Mouse (Mus musculus) T-helper 17 cell (primary cell): ENCODE measurements around the gene Kng1.
"Not testable (repeated sequence)": the region's sequence is repeated elsewhere in the genome, so short reads cannot be mapped to it uniquely, and the experiment has no call there.

ENCODE experiments used
- in situ Hi-C, 2 experiments: fragments of 300-600 bp; cut with MboI, MseI; formaldehyde crosslinking; loops; 1 replicate in 1 of 2; 2 replicates in 1 of 2; pipeline ENCODE4 v1.15.1; 2025; ENCODE audit warnings: high pct_unique_total_duplicates in 2 of 2

Kng1 gene

DNA sequence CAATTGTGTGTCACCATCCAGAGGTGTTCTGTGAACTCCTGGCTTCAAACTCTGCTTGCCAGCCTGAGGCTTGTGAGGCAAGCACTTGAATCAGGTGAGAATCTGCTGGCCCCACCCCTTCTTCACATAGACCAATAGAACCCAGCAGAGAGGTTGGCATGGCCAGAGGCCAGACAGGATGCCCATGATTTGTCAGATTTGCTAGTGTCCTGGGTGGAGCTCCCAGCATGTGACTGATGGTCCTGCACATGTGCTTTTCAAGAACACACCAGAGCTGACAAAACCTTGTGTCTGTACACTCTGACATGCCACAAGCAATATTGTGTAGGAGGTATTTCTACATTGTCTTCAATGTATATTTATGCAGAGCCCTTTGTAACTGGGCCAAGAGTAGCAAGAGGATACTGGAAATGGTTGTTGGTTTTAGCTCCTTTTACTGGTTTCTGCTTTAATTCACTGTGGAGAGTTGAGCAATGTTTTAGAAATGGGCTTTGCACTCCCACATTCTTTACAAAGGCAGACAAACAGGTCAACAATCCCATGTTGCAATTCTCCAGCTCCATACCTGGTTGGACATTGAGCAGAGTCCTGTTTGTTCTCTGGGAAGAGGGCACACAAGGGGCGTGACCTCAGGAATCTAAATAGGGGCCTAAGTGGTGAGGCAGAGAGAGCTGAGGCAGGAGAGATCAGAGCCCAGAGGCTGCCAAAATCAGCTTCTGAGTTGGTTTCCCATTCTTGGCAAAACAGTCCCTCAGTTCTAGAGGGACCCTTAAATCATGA is at the start of gene Kng1:
Kng1 (plus strand) TSS at position 198 of the 780 bp plus-strand sequence.
- in situ Hi-C loops, result loop anchor here in 1 of 2 experiments (10.0 kb wide), 1 partner anchor 473 kb away; no protein-coding TSS in a partner anchor

DNA sequence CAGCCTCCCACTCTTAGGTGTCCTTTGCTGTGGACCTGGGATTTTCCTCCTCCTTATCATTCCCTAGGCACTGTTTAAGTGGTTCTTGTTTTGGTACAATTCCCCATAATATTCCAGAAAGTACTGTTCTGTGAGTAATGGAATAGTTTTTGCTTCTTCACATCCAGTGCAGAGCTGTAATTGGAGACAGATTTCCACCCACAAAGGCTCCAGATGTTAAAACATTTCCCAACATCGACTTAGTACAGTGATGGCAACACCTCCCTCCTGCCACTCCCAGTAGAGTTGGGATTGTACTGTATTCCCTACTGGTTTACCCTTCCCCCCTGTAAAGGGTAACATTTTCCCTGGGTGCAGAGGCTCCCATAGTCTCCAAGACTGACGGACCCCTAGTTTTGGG is 43.9 kb upstream of the Kng1 start:
- in situ Hi-C loops, result not testable (repeated sequence)

DNA sequence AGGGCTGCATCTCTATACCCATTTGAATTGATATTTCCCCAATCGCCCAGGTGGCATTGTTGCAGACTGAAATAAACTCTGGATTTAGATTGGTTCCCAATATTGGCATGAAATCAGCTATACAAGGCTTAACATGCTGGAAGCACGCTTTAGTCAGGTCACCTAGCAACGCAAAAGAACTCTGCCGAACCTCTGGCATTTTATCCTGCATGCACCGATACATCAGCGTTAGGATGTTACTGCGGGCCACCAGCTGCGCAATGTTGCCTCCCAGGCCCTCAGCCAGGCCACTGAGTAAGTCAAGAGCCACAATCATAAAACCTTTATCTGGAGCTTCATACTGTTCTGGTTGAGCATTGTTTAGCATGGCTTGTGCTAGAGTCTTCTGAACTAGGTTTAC is 43.0 kb upstream of the Kng1 start:
- in situ Hi-C loops, result not testable (repeated sequence)

DNA sequence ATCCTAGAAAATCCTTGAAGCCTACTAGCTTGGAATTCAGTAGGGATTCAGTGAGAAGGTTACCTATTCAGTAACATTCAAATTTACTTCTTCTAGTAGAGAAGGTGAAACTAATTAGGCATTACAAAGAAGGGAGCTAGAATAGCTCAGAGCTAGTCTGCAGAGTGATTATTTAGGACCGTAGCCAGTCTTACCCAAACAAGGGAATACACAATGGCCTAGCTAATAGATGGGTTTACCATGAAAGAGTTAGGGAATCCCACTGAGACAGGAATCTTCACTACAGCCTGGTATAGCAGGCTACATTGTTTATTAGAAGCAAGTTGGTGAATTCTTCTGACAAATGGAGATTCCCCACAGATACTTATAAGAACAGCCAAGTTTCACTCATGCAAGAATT is 37.1 kb upstream of the Kng1 start:
- in situ Hi-C loops, result not testable (repeated sequence)

DNA sequence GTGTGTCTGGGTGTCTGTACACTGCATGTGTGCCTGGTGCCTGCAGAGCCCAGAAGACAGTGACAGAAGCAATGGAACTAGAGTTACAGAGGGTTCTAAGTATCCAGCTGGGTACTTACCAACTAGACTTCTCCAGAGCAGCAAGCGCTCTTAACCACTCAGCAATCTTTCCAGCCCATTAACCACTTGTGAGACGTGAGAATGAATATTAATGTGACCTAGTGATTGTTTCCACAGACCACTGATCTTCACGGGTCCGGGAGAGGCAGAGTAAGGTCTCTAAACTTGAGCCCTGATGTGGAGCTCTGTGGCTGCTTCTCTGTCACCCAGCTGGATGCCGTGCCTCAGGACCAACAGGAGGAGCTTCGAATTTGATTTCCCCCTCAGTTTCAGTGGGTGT is 32.6 kb upstream of the Kng1 start:
- in situ Hi-C loops, result loop anchor here in 1 of 2 experiments (25.0 kb wide), 1 partner anchor 463 kb away; no protein-coding TSS in a partner anchor

DNA sequence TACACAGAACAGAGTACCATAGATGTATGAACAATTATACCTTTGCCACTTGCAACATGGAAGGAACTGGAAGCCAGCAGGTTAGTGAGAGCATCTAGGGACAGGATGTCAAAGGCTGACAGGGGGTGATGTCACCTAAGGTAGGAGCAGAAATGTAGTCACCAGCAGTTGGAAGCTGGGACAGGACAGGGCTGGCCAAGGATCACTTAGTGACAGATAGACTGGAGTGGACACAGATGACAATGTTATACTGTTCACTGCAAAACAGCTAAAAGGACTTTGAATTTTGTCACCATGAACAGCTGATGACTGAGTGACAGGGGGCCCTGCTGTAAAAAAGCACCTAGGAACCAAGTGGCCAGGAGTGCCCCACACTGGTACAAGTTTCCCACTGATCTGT is 31.1 kb upstream of the Kng1 start:
- in situ Hi-C loops, result loop anchor here in 1 of 2 experiments (25.0 kb wide), 1 partner anchor 464 kb away; no protein-coding TSS in a partner anchor

DNA sequence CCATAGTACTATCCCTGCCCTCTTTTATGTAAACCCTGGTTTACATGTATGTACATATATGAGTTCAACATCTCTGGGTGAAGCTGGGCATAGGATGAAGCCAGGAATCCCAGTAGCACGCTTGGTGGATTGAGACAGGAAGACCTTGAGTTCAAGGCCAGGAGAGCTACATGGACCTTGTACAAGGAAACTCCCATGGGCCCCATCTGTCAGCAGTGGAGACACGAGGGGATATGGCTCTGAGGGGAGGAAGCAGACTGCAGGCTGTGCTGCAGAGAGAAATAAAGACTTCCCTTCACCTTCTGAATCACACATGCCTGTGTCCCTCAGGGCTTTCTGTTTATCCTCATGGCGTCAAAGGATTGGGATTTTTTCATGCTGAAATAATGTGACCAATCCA is 30.3 kb upstream of the Kng1 start:
- in situ Hi-C loops, result loop anchor here in 1 of 2 experiments (25.0 kb wide), 1 partner anchor 465 kb away; no protein-coding TSS in a partner anchor

DNA sequence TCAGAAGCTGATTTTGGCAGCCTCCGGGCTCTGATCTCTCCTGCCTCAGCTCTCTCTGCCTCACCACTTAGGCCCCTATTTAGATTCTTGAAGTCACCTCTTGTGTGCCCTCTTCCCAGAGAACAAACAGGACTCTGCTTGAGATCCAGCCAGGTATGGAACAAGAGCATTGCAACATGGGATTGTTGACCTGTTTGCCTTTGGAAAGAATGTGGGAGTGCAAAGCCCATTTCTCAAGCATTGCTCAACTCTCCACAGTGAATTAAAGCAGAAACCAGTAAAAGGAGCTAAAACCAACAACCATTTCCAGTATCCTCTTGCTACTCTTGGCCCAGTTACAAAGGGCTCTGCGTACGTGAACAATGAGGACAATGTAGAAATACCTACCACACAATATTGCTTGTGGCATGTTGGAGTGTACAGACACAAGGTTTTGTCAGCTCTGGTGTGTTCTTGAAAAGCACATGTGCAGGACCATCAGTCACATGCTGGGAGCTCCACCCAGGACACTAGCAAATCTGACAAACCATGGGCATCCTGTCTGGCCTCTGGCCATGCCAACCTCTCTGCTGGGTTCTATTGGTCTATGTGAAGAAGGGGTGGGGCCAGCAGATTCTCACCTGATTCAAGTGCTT is 28.6 kb upstream of the Kng1 start, which contains the start of gene Kng2:
Kng2 (minus strand) TSS at position 517 of the 635 bp plus-strand sequence.
- in situ Hi-C loops, result loop anchor here in 1 of 2 experiments (25.0 kb wide), 1 partner anchor 467 kb away; no protein-coding TSS in a partner anchor

DNA sequence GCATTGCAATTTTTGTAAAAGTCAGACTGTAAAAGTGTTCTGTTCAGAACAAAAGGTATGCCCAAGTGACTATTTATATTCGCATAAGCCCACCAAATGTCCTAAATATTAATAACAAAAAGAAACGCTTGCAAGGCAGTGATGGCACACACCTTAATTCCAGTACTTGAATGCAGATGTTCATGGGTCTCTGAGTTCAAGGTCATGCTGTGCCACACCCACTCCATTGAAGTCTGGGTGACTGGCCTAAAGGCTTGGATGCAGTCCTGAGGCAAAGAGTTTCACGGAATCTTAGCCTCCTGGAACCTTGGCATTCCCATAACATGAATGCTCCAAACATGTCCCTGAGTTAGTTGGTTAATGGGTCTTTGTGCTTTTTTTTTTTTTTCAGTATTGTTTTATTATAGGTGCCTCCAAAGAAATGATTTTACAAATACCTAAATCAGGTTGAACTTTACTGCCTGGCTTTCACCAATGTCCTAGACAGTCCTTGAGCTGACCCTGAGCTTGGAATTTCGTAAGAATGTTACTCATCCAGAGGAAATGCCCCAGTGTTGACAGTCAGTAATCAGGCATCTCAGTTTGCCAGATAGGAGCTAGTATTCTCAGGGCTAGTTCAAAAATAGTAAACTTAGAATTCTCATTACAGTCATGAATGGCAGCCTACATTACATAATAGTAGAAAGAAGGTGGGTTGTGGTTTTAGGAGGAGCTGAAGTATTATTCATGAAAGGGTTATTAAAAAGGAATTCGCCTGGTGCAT is 26.8 kb upstream of the Kng1 start:
- in situ Hi-C loops, result loop anchor here in 1 of 2 experiments (25.0 kb wide), 1 partner anchor 469 kb away; no protein-coding TSS in a partner anchor

DNA sequence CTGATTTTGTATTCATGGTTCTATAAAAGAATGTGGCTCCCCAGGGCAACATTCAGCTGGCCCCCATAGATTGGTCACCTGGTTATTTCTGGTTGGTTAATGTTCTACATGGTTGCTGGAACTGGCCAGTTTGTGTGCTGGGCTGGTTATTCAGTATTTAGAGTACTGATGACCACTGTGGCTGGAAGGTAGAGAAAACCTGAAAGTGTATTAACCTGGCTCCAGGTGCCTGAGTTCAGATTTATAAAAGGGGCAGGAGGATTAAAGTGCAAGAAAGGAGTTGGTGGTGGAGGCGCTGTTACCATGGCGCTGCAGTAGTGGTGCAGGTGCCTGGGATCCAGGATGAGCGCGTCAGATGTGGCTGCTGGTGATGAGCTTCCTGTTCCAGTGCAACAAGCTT is 24.0 kb upstream of the Kng1 start:
- in situ Hi-C loops, result loop anchor here in 1 of 2 experiments (25.0 kb wide), 1 partner anchor 471 kb away; no protein-coding TSS in a partner anchor

DNA sequence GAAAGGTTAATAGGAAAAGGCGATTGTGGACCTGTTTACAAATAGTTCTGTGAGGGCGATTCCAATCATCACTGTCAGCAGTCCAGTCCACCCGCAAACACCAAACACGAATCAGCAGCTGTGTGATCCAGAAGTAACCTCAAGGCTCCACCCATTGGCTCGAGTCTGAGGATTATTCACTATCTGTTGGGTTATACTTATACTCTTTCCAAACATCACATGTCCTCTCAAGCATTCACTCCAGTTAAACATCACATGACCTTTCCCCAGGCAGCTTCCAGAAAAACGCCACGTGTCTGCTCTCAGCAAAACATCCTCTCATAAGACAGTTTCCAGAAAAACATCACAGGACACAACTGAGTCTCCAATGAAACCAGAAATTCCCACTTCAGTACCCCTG is 19.9 kb upstream of the Kng1 start:
- in situ Hi-C loops, result loop anchor here in 1 of 2 experiments (25.0 kb wide), 1 partner anchor 475 kb away; no protein-coding TSS in a partner anchor

DNA sequence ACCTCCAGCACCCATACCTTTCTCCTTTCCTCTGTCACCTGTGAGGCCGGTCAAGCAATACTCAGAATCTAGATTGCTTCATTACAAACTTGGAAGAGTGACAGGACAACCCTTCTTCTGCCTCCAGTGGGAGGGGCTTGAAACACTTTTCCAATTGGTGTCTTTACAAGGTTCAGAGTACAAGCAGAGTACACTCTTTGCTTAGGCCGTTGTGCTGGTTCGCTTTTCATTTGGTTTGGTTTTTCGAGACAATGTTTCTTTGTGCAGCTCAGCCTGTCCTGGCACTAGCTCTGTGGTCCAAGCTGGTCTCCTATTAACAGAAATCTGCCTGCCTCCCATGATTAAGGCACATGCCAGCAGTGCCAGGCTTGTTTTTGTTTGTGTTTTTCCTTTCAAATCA is 18.4 kb upstream of the Kng1 start:
- in situ Hi-C loops, result loop anchor here in 1 of 2 experiments (25.0 kb wide), 1 partner anchor 477 kb away; no protein-coding TSS in a partner anchor

DNA sequence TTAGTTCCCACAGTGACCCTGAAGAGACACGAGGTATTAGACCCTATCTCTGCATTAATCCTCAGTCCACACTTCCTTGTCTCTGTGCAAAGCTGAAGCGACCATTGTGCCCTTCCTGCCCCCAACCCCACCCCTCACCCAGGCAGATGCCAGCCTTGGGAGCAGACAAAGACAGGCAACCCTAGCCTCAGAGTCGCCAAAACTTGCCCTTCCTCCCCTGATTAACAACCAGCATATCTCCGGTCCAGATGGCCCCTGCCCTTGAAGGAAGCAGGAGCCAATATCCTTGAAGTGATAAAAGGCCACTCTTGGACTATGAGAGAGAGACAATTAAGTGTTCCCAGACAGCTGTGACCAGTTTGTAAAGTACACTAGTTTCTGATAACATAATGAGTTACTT is 16.8 kb upstream of the Kng1 start:
- in situ Hi-C loops, result loop anchor here in 1 of 2 experiments (25.0 kb wide), 1 partner anchor 479 kb away; no protein-coding TSS in a partner anchor

DNA sequence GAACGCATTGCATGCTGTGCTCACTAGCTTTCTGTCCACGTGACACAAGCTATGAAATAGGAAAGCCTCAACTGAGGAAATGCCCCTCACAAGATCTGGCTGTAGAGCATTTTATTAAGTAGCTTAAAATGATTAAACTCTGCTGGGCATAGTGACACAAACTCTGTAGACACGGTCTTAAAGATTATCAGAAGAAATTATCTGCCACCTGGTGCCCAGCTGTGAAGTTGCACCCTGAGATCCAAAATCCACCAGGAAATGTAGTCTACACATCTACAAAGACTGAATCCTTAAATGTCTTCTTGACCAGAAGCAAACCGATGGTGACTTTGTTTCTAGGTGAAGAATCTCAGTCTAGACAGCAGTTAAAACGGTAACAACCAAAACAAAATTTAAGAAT is 11.3 kb upstream of the Kng1 start:
- in situ Hi-C loops, result loop anchor here (5.0 to 25.0 kb wide), 2 partner anchors 164 to 484 kb away; no protein-coding TSS in a partner anchor

DNA sequence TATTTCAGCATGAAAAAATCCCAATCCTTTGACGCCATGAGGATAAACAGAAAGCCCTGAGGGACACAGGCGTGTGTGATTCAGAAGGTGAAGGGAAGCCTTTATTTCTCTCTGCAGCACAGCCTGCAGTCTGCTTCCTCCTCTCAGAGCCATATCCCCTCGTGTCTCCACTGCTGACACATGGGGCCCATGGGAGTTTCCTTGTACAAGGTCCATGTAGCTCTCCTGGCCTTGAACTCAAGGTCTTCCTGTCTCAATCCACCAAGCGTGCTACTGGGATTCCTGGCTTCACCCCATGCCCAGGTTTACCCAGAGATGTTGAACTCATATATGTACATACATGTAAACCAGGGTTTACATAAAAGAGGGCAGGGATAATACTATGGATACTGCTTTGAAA is 2.0 kb downstream of the Kng1 start:
- in situ Hi-C loops, result loop anchor here in 1 of 2 experiments (10.0 kb wide), 1 partner anchor 475 kb away; no protein-coding TSS in a partner anchor

DNA sequence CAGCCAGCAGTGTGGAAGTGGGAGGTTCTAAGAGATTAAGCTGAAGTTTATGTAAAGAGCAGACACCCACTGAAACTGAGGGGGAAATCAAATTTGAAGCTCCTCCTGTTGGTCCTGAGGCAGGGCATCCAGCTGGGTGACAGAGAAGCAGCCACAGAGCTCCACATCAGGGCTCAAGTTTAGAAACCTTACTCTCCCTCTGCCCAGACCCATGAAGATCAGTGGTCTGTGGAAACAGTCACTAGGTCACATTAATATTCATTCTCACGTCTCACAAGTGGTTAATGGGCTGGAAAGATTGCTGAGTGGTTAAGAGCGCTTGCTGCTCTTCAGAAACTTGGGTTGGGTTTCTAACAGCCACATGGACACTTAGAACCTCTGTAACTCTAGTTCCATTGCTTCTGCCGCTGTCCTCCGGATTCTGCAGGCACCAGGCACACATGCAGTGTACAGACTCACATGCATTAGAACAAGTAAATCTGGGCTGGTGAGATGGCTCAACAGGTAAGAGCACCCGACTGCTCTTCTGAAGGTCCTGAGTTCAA is 3.2 kb downstream of the Kng1 start:
- in situ Hi-C loops, result not testable (repeated sequence)

DNA sequence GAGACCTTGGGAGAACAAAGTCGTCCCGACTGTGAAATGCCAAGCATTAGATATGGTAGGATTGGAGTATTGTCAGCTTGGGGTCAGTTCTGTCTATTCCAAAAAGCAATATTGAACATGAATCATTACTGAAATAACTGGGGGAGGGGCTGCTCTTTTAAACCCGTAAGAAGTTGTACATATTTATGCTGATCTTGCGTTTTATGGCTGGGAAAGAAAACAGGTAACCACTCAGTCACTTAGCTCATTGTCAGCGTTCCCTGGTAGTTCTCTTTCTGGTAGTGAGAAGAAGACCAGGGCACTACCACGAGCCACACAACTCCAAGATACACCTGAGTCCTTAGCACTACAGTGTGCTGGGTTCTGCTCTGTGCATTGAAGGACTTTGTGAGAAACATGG is 19.9 kb downstream of the Kng1 start:
- in situ Hi-C loops, result not testable (repeated sequence)

DNA sequence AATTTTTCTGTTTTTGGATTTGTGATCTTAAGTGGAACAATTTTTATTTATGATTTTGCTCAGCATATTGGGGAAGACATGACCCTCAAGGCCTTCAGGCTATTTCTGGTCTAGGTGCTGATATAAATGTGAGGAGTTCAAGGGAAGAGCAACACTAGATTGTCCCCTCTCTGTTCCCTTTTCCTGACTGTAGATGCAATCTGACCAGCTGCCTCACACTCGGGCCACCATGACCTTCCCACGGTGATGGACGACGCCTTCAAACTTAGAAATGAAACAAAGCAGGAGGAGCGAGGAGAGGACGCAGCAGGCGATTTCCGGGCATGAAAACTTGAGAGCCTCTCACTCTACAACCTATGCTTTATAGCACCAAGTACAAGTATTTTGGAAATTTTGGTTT is 29.5 kb downstream of the Kng1 start:
- in situ Hi-C loops, result loop anchor here in 1 of 2 experiments (5.0 kb wide), 1 partner anchor 40 kb away; the partner anchor contains the start of gene Rfc4

DNA sequence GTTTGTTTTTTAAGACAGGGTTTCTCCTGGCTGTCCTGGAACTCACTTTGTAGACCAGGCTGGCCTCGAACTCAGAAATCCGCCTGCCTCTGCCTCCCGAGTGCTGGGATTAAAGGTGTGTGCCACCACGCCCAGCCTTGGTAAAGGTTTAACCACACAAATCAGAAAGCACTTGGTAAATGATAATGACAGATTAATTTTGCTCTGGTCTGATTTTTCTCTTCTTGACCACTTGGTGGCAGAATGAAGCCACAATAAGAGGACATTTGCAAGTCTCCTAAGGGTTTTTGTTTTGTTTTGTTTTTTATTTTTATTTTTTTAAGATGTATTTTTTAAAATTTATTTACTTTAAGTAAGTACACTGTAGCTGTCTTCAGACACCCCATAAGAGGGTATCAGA is 30.0 kb downstream of the Kng1 start:
- in situ Hi-C loops, result loop anchor here in 1 of 2 experiments (5.0 kb wide), 1 partner anchor 40 kb away; the partner anchor contains the start of gene Rfc4

DNA sequence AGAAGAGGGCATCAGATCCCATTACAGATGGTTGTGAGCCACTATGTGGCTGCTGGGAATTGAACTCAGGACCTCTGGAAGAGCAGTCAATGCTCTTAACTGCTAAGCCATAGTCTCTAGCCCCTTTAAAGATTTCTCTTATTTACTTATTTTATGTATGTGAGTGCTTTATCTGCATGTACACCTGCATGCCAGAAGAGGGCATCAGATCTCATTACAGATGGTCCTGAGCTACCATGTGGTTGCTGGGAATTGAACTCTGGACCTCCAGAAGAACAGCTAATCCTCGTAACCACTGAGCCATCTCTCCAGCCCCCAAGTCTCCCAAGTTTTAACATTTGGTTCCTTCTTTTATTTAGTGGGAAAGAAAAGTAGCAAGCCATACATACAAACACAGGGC is 30.8 kb downstream of the Kng1 start:
- in situ Hi-C loops, result loop anchor here in 1 of 2 experiments (5.0 kb wide), 1 partner anchor 39 kb away; the partner anchor contains the start of gene Rfc4
